8 mouse cellular contexts compared by ENCODE assay signal in genomic region chr6:128227438-128228017, GRCm38 (mm10).
DNase-seq lines count a peak whose midpoint lies in the region; ATAC-seq and TF ChIP-seq lines count a peak whose summit lies in the region.

No protein-coding gene starts in this region.

- no peak for TF ChIP-seq EP300 in ES-Bruce4 (IDR thresholded peaks at IDR 0.05; ENCODE audit: insufficient read depth, low read depth, low read length)
- TF ChIP-seq EP300 in liver, postnatal 0 days (IDR thresholded peaks at IDR 0.05; ENCODE audit: low read depth) = no peak

- H3K9ac ChIP-seq in ES-Bruce4 (ENCODE audit: low read depth, poor library complexity, severe bottlenecking) = no peak overlapping the region
- no peak overlapping the region for H3K9ac ChIP-seq in embryonic facial prominence, embryonic 14.5 days (ENCODE audit: low read depth, low read length)
- H3K9ac ChIP-seq in intestine, postnatal 0 days (ENCODE audit: low read depth, low read length) = no peak overlapping the region
- H3K9ac ChIP-seq in liver, postnatal 0 days (replicated peaks) = no peak overlapping the region
- H3K9ac ChIP-seq in neural tube, embryonic 14.5 days (replicated peaks; ENCODE audit: low read depth, low read length) = no peak overlapping the region

- TF ChIP-seq CTCF in ES-Bruce4 (IDR thresholded peaks at IDR 0.05; ENCODE audit: low read depth, low read length) = peak; percentile 31
- TF ChIP-seq CTCF in intestine, postnatal 0 days (IDR thresholded peaks at IDR 0.05; ENCODE audit: low read depth) = peak; percentile 59
- TF ChIP-seq CTCF in liver, postnatal 0 days (IDR thresholded peaks at IDR 0.05; ENCODE audit: low read depth) = peak; percentile 43

- H3K9me3 ChIP-seq in ES-Bruce4 (replicated peaks; ENCODE audit: control insufficient read depth, insufficient read depth, low read length, poor library complexity, severe bottlenecking) = no peaks in the 10 kb centered on the region
- H3K9me3 ChIP-seq in embryonic facial prominence, embryonic 14.5 days (ENCODE audit: control insufficient read depth, low read length) = no peaks in the 10 kb centered on the region
- H3K9me3 ChIP-seq in intestine, postnatal 0 days (ENCODE audit: control insufficient read depth) = no peaks in the 10 kb centered on the region
- no peaks in the 10 kb centered on the region for H3K9me3 ChIP-seq in liver, postnatal 0 days (ENCODE audit: low read length)
- H3K9me3 ChIP-seq in neural tube, embryonic 14.5 days (ENCODE audit: control insufficient read depth, low read length) = no peaks in the 10 kb centered on the region

- TF ChIP-seq POLR2A in ES-Bruce4 (IDR thresholded peaks at IDR 0.05; ENCODE audit: insufficient read depth, low read length) = no peak

- no peak overlapping the region for H3K4me3 ChIP-seq in ES-Bruce4 (ENCODE audit: low read depth, low read length)
- H3K4me3 ChIP-seq in embryonic facial prominence, embryonic 14.5 days (ENCODE audit: low read depth, low read length) = no peak overlapping the region
- H3K4me3 ChIP-seq in intestine, postnatal 0 days (ENCODE audit: low read depth, low read length) = no peak overlapping the region
- H3K4me3 ChIP-seq in liver, postnatal 0 days (ENCODE audit: low read depth, low read length) = no peak overlapping the region
- H3K4me3 ChIP-seq in neural tube, embryonic 14.5 days (ENCODE audit: low read depth, low read length) = no peak overlapping the region

- WGBS in embryonic facial prominence, embryonic 14.5 days = 24% methylated on average over 8 of the region's 8 CpGs
- WGBS in intestine, postnatal 0 days = 44% methylated on average over 8 of the region's 8 CpGs
- 36% methylated on average over 8 of the region's 8 CpGs for WGBS in liver, postnatal 0 days (ENCODE audit: insufficient replicate concordance)
- 24% methylated on average over 8 of the region's 8 CpGs for WGBS in neural tube, embryonic 14.5 days

- peaks cover 6% of the 10 kb centered on the region for H3K4me1 ChIP-seq in ES-Bruce4 (ENCODE audit: control insufficient read depth, insufficient read depth, low read length)
- H3K4me1 ChIP-seq in embryonic facial prominence, embryonic 14.5 days (ENCODE audit: control insufficient read depth, insufficient read depth, low read length) = peaks cover 3% of the 10 kb centered on the region; the same call in 1 of the 2 replicates
- H3K4me1 ChIP-seq in intestine, postnatal 0 days (replicated peaks; ENCODE audit: control insufficient read depth, insufficient read depth, low read length) = no peaks in the 10 kb centered on the region
- 0 out of 2 replicates have a peak, but pooled peaks cover 3% of the 10 kb centered on the region for H3K4me1 ChIP-seq in liver, postnatal 0 days (ENCODE audit: insufficient read depth)
- no peaks in the 10 kb centered on the region for H3K4me1 ChIP-seq in neural tube, embryonic 14.5 days (ENCODE audit: control insufficient read depth, insufficient read depth, low read length)

- no peaks in the 10 kb centered on the region for H3K27me3 ChIP-seq in ES-Bruce4 (ENCODE audit: control insufficient read depth, insufficient read depth, low read length, poor library complexity, severe bottlenecking)
- H3K27me3 ChIP-seq in embryonic facial prominence, embryonic 14.5 days (replicated peaks; ENCODE audit: control insufficient read depth, insufficient read depth, low read length) = no peaks in the 10 kb centered on the region
- no peaks in the 10 kb centered on the region for H3K27me3 ChIP-seq in intestine, postnatal 0 days (replicated peaks; ENCODE audit: control insufficient read depth, insufficient read depth, low read length)
- no peaks in the 10 kb centered on the region for H3K27me3 ChIP-seq in liver, postnatal 0 days (ENCODE audit: insufficient read depth, low read length)
- no peaks in the 10 kb centered on the region for H3K27me3 ChIP-seq in neural tube, embryonic 14.5 days (ENCODE audit: control insufficient read depth, insufficient read depth, low read length)

- H3K27ac ChIP-seq in ES-Bruce4 (ENCODE audit: insufficient read depth, low read length) = no peak overlapping the region
- no peak overlapping the region for H3K27ac ChIP-seq in embryonic facial prominence, embryonic 14.5 days (replicated peaks; ENCODE audit: low read depth, low read length)
- H3K27ac ChIP-seq in intestine, postnatal 0 days (ENCODE audit: low read depth, low read length) = no peak overlapping the region
- no peak overlapping the region for H3K27ac ChIP-seq in liver, postnatal 0 days (ENCODE audit: low read depth)
- H3K27ac ChIP-seq in neural tube, embryonic 14.5 days (ENCODE audit: low read depth, low read length) = no peak overlapping the region

- peak; percentile 58; the same call in 1 of the 2 replicates for ATAC-seq in embryonic facial prominence, embryonic 14.5 days (ENCODE audit: low read depth)
- no peak for ATAC-seq in intestine, postnatal 0 days
- ATAC-seq in liver, postnatal 0 days = no peak
- peak; percentile 60; the same call in 1 of the 2 replicates for ATAC-seq in neural tube, embryonic 14.5 days (ENCODE audit: low read depth)

- 0 out of 2 replicates have a peak, but pooled peaks cover 3% of the 10 kb centered on the region for H3K36me3 ChIP-seq in ES-Bruce4 (ENCODE audit: control insufficient read depth, insufficient read depth, low read length, poor library complexity, severe bottlenecking)
- no peaks in the 10 kb centered on the region for H3K36me3 ChIP-seq in embryonic facial prominence, embryonic 14.5 days (ENCODE audit: control insufficient read depth, insufficient read depth, low read length)
- no peaks in the 10 kb centered on the region for H3K36me3 ChIP-seq in intestine, postnatal 0 days (ENCODE audit: control insufficient read depth, insufficient read depth)
- no peaks in the 10 kb centered on the region for H3K36me3 ChIP-seq in liver, postnatal 0 days (replicated peaks; ENCODE audit: insufficient read depth, low read length)
- no peaks in the 10 kb centered on the region for H3K36me3 ChIP-seq in neural tube, embryonic 14.5 days (ENCODE audit: control insufficient read depth, insufficient read depth, low read length)

- DNase-seq in gastrocnemius, postnatal 14 days = peak; percentile 36
- DNase-seq in gastrocnemius, postnatal 36 days = no peak
- peak; percentile 34 for DNase-seq in embryonic facial prominence, embryonic 14.5 days (ENCODE audit: low spot score)
- no peak for DNase-seq in liver, postnatal 0 days
- DNase-seq in spleen, postnatal 14 days (ENCODE audit: low spot score in 2 of 2) = no peak

- H3K4me2 ChIP-seq in embryonic facial prominence, embryonic 14.5 days (ENCODE audit: low read depth, low read length) = 0 out of 2 replicates have a peak overlapping the region, but pooled peaks have one; percentile 19
- no peak overlapping the region for H3K4me2 ChIP-seq in intestine, postnatal 0 days (replicated peaks; ENCODE audit: low read depth)
- H3K4me2 ChIP-seq in liver, postnatal 0 days (ENCODE audit: low read depth, low read length) = no peak overlapping the region
- H3K4me2 ChIP-seq in neural tube, embryonic 14.5 days (ENCODE audit: low read depth, low read length) = no peak overlapping the region

- intact Hi-C loops in gastrocnemius, postnatal 14 days (cut with DNase I; ENCODE audit: low total_unique reads) = no loop called here
- intact Hi-C loops in gastrocnemius, postnatal 36 days (cut with DNase I) = loop anchor here (5.0 kb wide), 1 partner anchor 185 kb away; no protein-coding TSS in a partner anchor

Comparison
In these comparisons a context has a peak if more than half of its experiments do, and no peak if none do; other contexts are left out.
1. DNase-seq: peak in gastrocnemius, postnatal 14 days (single experiment) and embryonic facial prominence, embryonic 14.5 days (single experiment); none in gastrocnemius, postnatal 36 days (0 of 2), liver, postnatal 0 days (single experiment) and spleen, postnatal 14 days (0 of 2).
2. ATAC-seq: peak in embryonic facial prominence, embryonic 14.5 days (single experiment) and neural tube, embryonic 14.5 days (single experiment); none in intestine, postnatal 0 days (single experiment) and liver, postnatal 0 days (single experiment).
3. Peak in every context shown above with its lines, with median percentiles within 50 percentile points of each other: CTCF ChIP-seq.